Mouse (Mus musculus): ENCODE results near the gene Olfr1368. TPM values are rescaled to one million over a fixed set of nuclear protein-coding genes. Genes with fewer than 3 reads are reported as not detected.

Olfr1368 gene
- polyA plus RNA-seq, 1 experiment from 2014 or later: not detected

DNA sequence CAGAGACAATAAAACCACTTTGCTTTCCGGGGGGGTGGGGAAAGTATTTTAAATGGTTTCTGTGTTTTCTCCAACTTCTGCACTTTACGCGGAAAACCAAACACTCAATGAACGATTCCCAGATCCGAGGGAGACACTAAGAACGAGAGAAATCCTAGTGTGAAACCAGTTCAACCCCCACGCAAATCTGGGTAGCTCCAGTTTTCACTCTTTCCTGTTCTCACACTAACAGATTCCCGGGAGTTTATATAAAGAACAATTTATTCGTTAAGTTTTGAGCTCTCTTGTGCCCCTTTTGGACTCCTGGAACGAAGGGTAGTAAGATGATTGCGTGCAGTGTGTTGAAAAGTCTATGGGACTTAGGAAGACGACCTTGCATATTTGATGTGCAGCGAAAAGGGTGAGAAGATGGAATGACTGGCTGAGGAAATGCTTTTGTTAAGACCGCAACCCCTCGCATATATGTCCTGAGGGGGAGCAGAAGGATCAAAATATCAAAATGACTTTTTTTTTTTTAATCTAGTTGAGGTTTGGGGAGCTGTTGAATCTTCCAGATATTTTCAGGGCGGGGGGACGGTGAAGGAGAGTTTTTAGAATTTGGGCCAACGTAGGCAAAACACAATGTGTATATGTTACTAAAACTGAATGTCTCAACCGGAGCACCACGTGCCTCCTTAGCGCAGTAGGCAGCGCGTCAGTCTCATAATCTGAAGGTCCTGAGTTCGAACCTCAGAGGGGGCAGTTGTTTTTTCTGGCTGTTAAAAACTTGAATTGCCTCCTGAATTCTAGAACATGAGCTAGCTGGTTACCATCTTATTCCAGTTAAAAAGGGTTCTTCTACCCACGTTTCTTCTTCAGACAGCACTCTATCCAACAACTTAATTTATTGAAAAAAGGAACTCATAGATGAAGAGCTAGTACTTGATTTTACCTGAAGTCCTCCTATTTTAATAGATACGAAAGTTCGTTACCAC is 21.6 kb upstream of the Olfr1368 start:
- TF ChIP-seq EP300 (optimal IDR thresholded peaks at IDR 0.05): no peak
- no peak for TF ChIP-seq CTCF (IDR thresholded peaks at IDR 0.05; ENCODE audit: low read depth)
- ATAC-seq (ENCODE audit: low FRiP score, low TSS enrichment): peak; percentile 51; the same call in 1 of the 2 replicates
- Histone ChIP-seq H3K27ac (replicated peaks) (0 out of 2 replicates have a peak overlapping the region, but pooled peaks have one; percentile 8), H3K4me3 (ENCODE audit: low read depth, low read length) (peak overlapping the region; percentile 46), H3K36me3 (ENCODE audit: control insufficient read depth, insufficient read depth, low read length) (no peaks in the 10 kb centered on the region), H3K4me2 (replicated peaks; ENCODE audit: low read depth) (peak overlapping the region; percentile 84), H3K4me1 (replicated peaks; ENCODE audit: control insufficient read depth, insufficient read depth) (no peaks in the 10 kb centered on the region), H3K27me3 (ENCODE audit: control insufficient read depth, insufficient read depth, low read length) (no peaks in the 10 kb centered on the region), H3K9ac (ENCODE audit: low read length) (peak overlapping the region; percentile 50), H3K9me3 (ENCODE audit: control insufficient read depth, low read length) (no peaks in the 10 kb centered on the region)
- DNase-seq (ENCODE audit: low spot score): peak; percentile 71
- WGBS: 2% methylated on average over 27 of the region's 27 CpGs

DNA sequence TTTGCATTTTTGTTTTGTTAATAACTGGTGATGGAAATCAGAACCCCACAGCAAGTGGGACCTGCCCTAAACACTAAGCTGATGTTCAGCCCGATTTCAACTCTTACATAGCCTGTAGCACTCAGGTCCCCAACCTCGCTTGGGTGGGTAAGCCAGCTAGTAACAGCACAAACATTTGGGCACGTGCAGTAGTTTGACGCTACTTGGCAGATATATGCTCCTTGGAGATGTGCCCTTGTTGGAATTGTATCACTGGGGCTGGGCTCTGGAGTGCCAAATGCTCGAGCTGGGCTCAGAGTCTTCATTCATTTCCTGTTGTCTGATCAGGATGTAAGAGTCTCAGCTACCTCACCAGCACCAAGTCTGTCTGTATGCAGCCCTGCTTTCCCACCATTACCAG is 16.9 kb upstream of the Olfr1368 start:
- Histone ChIP-seq H3K27me3 (ENCODE audit: control insufficient read depth, insufficient read depth, low read length) (no peaks in the 10 kb centered on the region), H3K4me1 (replicated peaks; ENCODE audit: control insufficient read depth, insufficient read depth) (no peaks in the 10 kb centered on the region), H3K4me3 (ENCODE audit: low read depth, low read length) (no peak overlapping the region), H3K36me3 (ENCODE audit: control insufficient read depth, insufficient read depth, low read length) (no peaks in the 10 kb centered on the region), H3K4me2 (replicated peaks; ENCODE audit: low read depth) (no peak overlapping the region), H3K9me3 (ENCODE audit: control insufficient read depth, low read length) (no peaks in the 10 kb centered on the region), H3K9ac (ENCODE audit: low read length) (no peak overlapping the region), H3K27ac (replicated peaks) (no peak overlapping the region)
- TF ChIP-seq EP300 (optimal IDR thresholded peaks at IDR 0.05): no peak
- no peak for TF ChIP-seq CTCF (IDR thresholded peaks at IDR 0.05; ENCODE audit: low read depth)
- DNase-seq (ENCODE audit: low spot score) (no peak), ATAC-seq (ENCODE audit: low FRiP score, low TSS enrichment) (no peak)
- WGBS: 62% methylated on average over 5 of the region's 5 CpGs

DNA sequence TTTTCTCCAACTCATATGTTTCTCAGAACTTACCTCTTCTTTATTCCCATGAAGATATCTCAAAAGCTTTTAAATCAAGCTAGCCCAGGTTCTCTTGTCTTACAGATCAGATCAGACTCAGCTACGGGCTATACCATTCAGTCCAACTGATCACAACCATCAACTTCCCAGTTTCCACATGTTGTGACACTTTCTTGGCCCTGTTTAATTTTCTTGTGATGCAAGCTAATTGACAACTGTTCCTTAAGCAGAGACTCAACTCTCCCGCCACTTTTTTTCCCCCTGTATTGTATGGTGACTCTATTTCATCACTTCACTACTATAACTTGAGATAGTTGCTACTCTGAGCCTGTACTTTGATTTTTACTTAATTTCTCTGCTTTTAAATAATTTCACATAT is 15.9 kb upstream of the Olfr1368 start:
- Histone ChIP-seq H3K27me3 (ENCODE audit: control insufficient read depth, insufficient read depth, low read length) (no peaks in the 10 kb centered on the region), H3K9me3 (ENCODE audit: control insufficient read depth, low read length) (no peaks in the 10 kb centered on the region), H3K36me3 (ENCODE audit: control insufficient read depth, insufficient read depth, low read length) (no peaks in the 10 kb centered on the region), H3K9ac (ENCODE audit: low read length) (no peak overlapping the region), H3K4me3 (ENCODE audit: low read depth, low read length) (no peak overlapping the region), H3K4me1 (replicated peaks; ENCODE audit: control insufficient read depth, insufficient read depth) (no peaks in the 10 kb centered on the region), H3K27ac (replicated peaks) (no peak overlapping the region), H3K4me2 (replicated peaks; ENCODE audit: low read depth) (peak overlapping the region; percentile 2; the same call in 1 of the 2 replicates)
- ATAC-seq (ENCODE audit: low FRiP score, low TSS enrichment): no peak
- WGBS: 34% methylated on average over 2 of the region's 2 CpGs
- TF ChIP-seq EP300 (optimal IDR thresholded peaks at IDR 0.05): no peak
- no peak for TF ChIP-seq CTCF (IDR thresholded peaks at IDR 0.05; ENCODE audit: low read depth)
- DNase-seq (ENCODE audit: low spot score): no peak

DNA sequence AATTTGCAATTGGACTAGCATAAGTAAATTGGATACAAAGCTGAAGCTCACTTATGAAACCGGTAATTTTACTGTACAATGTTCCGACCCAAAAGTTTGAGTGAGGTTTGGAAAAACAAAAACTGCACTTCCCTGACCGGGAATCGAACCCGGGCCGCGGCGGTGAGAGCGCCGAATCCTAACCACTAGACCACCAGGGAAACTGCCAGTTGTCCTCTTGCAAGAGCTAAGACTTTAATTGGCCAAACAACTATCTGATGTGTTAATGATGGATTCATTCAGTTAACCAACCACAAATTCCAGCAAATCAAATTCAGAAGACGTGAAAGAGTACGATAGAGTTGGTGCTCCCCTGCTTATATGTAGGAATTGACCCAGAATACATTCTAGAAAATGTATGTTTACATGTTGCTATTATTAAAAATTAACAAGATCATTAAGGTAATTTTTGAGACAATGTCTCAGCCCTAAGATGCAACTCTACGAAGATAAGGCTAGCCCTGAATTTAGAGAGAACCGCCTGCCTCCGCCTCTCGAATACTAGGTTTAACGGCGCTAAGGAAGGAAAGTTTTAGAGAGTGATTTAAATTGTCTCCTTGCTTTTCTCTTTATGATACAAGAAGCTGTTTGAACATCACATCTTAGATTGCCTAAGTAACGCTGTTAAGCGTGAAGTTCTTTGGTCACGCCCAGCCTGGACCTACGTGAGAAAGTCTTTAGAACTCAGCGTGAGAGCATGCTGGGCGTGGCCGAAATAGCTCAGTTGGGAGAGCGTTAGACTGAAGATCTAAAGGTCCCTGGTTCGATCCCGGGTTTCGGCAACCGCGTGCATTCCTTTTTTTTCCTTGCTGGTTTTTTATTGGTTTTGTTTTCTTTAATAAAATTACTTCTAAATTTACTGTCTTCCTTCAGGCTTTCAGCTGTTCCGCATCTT is 15.3 kb upstream of the Olfr1368 start:
- ATAC-seq (ENCODE audit: low FRiP score, low TSS enrichment) (peak; percentile 87), DNase-seq (ENCODE audit: low spot score) (peak; percentile 91)
- H3K4me2 ChIP-seq (replicated peaks; ENCODE audit: low read depth): peak overlapping the region; percentile 91
- no peaks in the 10 kb centered on the region for H3K4me1 ChIP-seq (replicated peaks; ENCODE audit: control insufficient read depth, insufficient read depth)
- H3K36me3 ChIP-seq (ENCODE audit: control insufficient read depth, insufficient read depth, low read length): no peaks in the 10 kb centered on the region
- H3K27ac ChIP-seq (replicated peaks): no peak overlapping the region
- H3K9ac ChIP-seq (ENCODE audit: low read length): no peak overlapping the region
- no peaks in the 10 kb centered on the region for H3K27me3 ChIP-seq (ENCODE audit: control insufficient read depth, insufficient read depth, low read length)
- WGBS: under 1% methylated on average over 32 of the region's 32 CpGs
- TF ChIP-seq CTCF (IDR thresholded peaks at IDR 0.05; ENCODE audit: low read depth) (no peak), EP300 (optimal IDR thresholded peaks at IDR 0.05) (peak; percentile 24)
- no peaks in the 10 kb centered on the region for H3K9me3 ChIP-seq (ENCODE audit: control insufficient read depth, low read length)
- H3K4me3 ChIP-seq (ENCODE audit: low read depth, low read length): peak overlapping the region; percentile 45

DNA sequence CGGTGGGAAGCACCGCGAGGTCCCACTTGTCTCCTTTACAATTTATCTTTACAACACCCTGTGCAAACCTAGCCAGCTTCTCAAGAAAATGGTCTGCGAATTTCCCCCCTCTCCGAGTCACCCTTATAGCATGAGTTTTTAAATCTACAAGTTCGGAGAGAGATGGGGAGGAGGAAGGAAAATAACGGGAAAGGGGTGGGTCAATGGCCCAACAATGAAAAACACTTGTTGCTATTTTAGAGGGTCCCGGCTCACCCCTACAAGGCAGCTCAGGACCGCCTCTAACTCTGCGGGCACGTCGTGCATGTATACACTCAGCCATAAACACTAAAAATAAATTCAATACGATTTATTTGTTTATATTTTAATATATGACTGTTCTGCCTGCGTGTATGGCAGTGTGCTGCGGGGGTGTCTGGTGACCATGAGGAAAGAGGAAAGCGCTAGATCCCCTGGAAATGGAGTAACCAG is 14.4 kb upstream of the Olfr1368 start:
- Histone ChIP-seq H3K4me2 (replicated peaks; ENCODE audit: low read depth) (peak overlapping the region; percentile 91), H3K27ac (replicated peaks) (no peak overlapping the region), H3K9ac (ENCODE audit: low read length) (peak overlapping the region; percentile 35; the same call in 1 of the 2 replicates), H3K9me3 (ENCODE audit: control insufficient read depth, low read length) (no peaks in the 10 kb centered on the region), H3K4me1 (replicated peaks; ENCODE audit: control insufficient read depth, insufficient read depth) (no peaks in the 10 kb centered on the region), H3K27me3 (ENCODE audit: control insufficient read depth, insufficient read depth, low read length) (no peaks in the 10 kb centered on the region), H3K36me3 (ENCODE audit: control insufficient read depth, insufficient read depth, low read length) (no peaks in the 10 kb centered on the region), H3K4me3 (ENCODE audit: low read depth, low read length) (peak overlapping the region; percentile 45)
- ATAC-seq (ENCODE audit: low FRiP score, low TSS enrichment) (0 out of 2 replicates have a peak, but pooled peaks have one; percentile 1), DNase-seq (ENCODE audit: low spot score) (no peak)
- TF ChIP-seq EP300 (optimal IDR thresholded peaks at IDR 0.05): no peak
- no peak for TF ChIP-seq CTCF (IDR thresholded peaks at IDR 0.05; ENCODE audit: low read depth)
- 0% methylated on average over 16 of the region's 16 CpGs for WGBS

Measured in stomach, postnatal 0 days (tissue).